Comparison of ENCODE assay signal across 8 mouse cellular contexts in genomic region chr3:98427600-98428448, GRCm38 (mm10). TPM values are rescaled to one million over a fixed set of nuclear protein-coding genes. Genes with fewer than 3 reads are reported as not detected.
DNase-seq lines count a peak whose midpoint lies in the region; ATAC-seq and TF ChIP-seq lines count a peak whose summit lies in the region.

No protein-coding gene starts in this region.

- DNase-seq in adrenal gland, adult 2 months = peak; percentile 93
- DNase-seq in gastrocnemius, postnatal 10 days = peak; percentile 76
- peak; percentile 90 for DNase-seq in intestine, embryonic 14.5 days (ENCODE audit: low spot score)
- peak; percentile 83 to 89 for DNase-seq in left cerebral cortex, postnatal 36 days (ENCODE audit: low spot score in 2 of 2)
- DNase-seq in midbrain, embryonic 10.5 days (ENCODE audit: low spot score) = peak; percentile 87
- no peak for DNase-seq in adipocyte (ENCODE audit: low spot score)

- peak overlapping the region; percentile 93 for H3K4me2 ChIP-seq in intestine, embryonic 14.5 days (ENCODE audit: low read length)

- peak overlapping the region; percentile 74 for H3K27ac ChIP-seq in cortical plate, adult 2 months (ENCODE audit: insufficient read depth, low read length)
- H3K27ac ChIP-seq in intestine, embryonic 14.5 days (ENCODE audit: low read depth) = no peak overlapping the region
- peak overlapping the region; percentile 69; the same call in 1 of the 2 replicates for H3K27ac ChIP-seq in midbrain, embryonic 10.5 days (replicated peaks)
- no peak overlapping the region for H3K27ac ChIP-seq in small intestine, adult 2 months (ENCODE audit: insufficient read depth, low read depth, low read length)

- TF ChIP-seq CTCF in cortical plate, adult 2 months (IDR thresholded peaks at IDR 0.05; ENCODE audit: extremely low read depth, insufficient read depth, low read length) = no peak
- TF ChIP-seq CTCF in small intestine, adult 2 months (IDR thresholded peaks at IDR 0.05; ENCODE audit: extremely low read depth, insufficient read length, insufficient replicate concordance, low read depth, low read length) = no peak

- H3K9me3 ChIP-seq in intestine, embryonic 14.5 days (ENCODE audit: control insufficient read depth, low read length) = no peaks in the 10 kb centered on the region
- no peaks in the 10 kb centered on the region for H3K9me3 ChIP-seq in midbrain, embryonic 10.5 days (replicated peaks)

- ATAC-seq in intestine, embryonic 14.5 days (replicated peaks; ENCODE audit: low FRiP score, low TSS enrichment, low read depth) = peak; percentile 90

- H3K36me3 ChIP-seq in intestine, embryonic 14.5 days (ENCODE audit: control insufficient read depth, insufficient read depth, low read length) = no peaks in the 10 kb centered on the region
- H3K36me3 ChIP-seq in midbrain, embryonic 10.5 days = peaks cover 6% of the 10 kb centered on the region
- no peaks in the 10 kb centered on the region for H3K36me3 ChIP-seq in small intestine, adult 2 months (ENCODE audit: control insufficient read depth, insufficient read depth, low read length)

- no peaks in the 10 kb centered on the region for H3K4me1 ChIP-seq in cortical plate, adult 2 months (ENCODE audit: control insufficient read depth, insufficient read depth, low read length)
- peaks cover 13% of the 10 kb centered on the region; the same call in 1 of the 2 replicates for H3K4me1 ChIP-seq in intestine, embryonic 14.5 days (replicated peaks; ENCODE audit: control insufficient read depth, insufficient read depth, low read length)
- peaks cover 29% of the 10 kb centered on the region for H3K4me1 ChIP-seq in midbrain, embryonic 10.5 days
- H3K4me1 ChIP-seq in small intestine, adult 2 months (ENCODE audit: control insufficient read depth, insufficient read depth, insufficient read length, low read length) = peaks cover 6% of the 10 kb centered on the region

- H3K9ac ChIP-seq in intestine, embryonic 14.5 days (ENCODE audit: low read length) = peak overlapping the region; percentile 50

- peaks cover 19% of the 10 kb centered on the region for H3K27me3 ChIP-seq in intestine, embryonic 14.5 days (replicated peaks; ENCODE audit: control insufficient read depth, insufficient read depth, low read length)
- H3K27me3 ChIP-seq in midbrain, embryonic 10.5 days (ENCODE audit: low read depth, poor library complexity, severe bottlenecking) = peaks cover 57% of the 10 kb centered on the region
- H3K27me3 ChIP-seq in small intestine, adult 2 months (ENCODE audit: control insufficient read depth, insufficient read depth, low read length) = peaks cover 16% of the 10 kb centered on the region

- TF ChIP-seq POLR2A in cortical plate, adult 2 months (IDR thresholded peaks at IDR 0.05; ENCODE audit: extremely low read depth, insufficient read depth, low read length) = peak; percentile 60; the same call in 1 of the 2 replicates
- TF ChIP-seq POLR2A in small intestine, adult 2 months (IDR thresholded peaks at IDR 0.05; ENCODE audit: low read depth, low read length) = no peak

- intact Hi-C loops in left cerebral cortex, postnatal 36 days (cut with DNase I) = no loop called here

- H3K4me3 ChIP-seq in cortical plate, adult 2 months (ENCODE audit: insufficient read depth, low read length) = peak overlapping the region; percentile 46
- peak overlapping the region; percentile 57 for H3K4me3 ChIP-seq in intestine, embryonic 14.5 days (ENCODE audit: low read depth, low read length)
- H3K4me3 ChIP-seq in midbrain, embryonic 10.5 days = peak overlapping the region; percentile 71
- peak overlapping the region; percentile 70 for H3K4me3 ChIP-seq in small intestine, adult 2 months (ENCODE audit: low read depth, low read length)

- WGBS in intestine, embryonic 14.5 days = under 1% methylated on average over 110 of the region's 110 CpGs
- WGBS in midbrain, embryonic 10.5 days = under 1% methylated on average over 109 of the region's 110 CpGs
- 1% methylated on average over 110 of the region's 110 CpGs for WGBS in small intestine, adult 2 months

RNA-seq across cellular contexts. Expression of gene Gm4450, which starts 29.1 kb away (rescaled TPM):
- total RNA-seq in adrenal gland, adult 2 months (2021) = not detected
- polyA plus RNA-seq in adrenal gland, adult 2 months (2012; rRNA removed) = not detected in 2 replicates
- not detected in 2 replicates for polyA plus RNA-seq in cortical plate, adult 2 months (2012; rRNA removed)
- total RNA-seq in gastrocnemius, postnatal 10 days (2021) = not detected
- not detected in 2 replicates for polyA plus RNA-seq in intestine, embryonic 14.5 days (2014; fragmentation: Nextera tagmentation; extraction: Ambion mirVana)
- total RNA-seq in left cerebral cortex, postnatal 36 days (2021) = not detected
- not detected in 2 replicates for polyA plus RNA-seq in midbrain, embryonic 10.5 days (2016; fragmentation: Nextera tagmentation; extraction: Ambion mirVana)
- not detected in 2 replicates for polyA plus RNA-seq in small intestine, adult 2 months (2012; rRNA removed)

RNA-seq across cellular contexts. Expression of gene Zfp697, which starts 45.6 kb away (rescaled TPM):
- 1 to 10 TPM; 3.3 to 7.8 TPM for total RNA-seq in adrenal gland, adult 2 months (2021)
- 4.3 and 5.0 TPM in 2 replicates for polyA plus RNA-seq in adrenal gland, adult 2 months (2012; rRNA removed)
- 20.6 and 21.1 TPM in 2 replicates for polyA plus RNA-seq in cortical plate, adult 2 months (2012; rRNA removed)
- total RNA-seq in gastrocnemius, postnatal 10 days (2021) = 1 to 10 TPM; 1.8 to 2.7 TPM
- 9.9 and 11.5 TPM in 2 replicates for polyA plus RNA-seq in intestine, embryonic 14.5 days (2014; fragmentation: Nextera tagmentation; extraction: Ambion mirVana)
- 10 to 100 TPM; 32.1 to 38.1 TPM for total RNA-seq in left cerebral cortex, postnatal 36 days (2021)
- polyA plus RNA-seq in midbrain, embryonic 10.5 days (2016; fragmentation: Nextera tagmentation; extraction: Ambion mirVana) = 6.8 and 8.3 TPM in 2 replicates
- 0.71 and 0.89 TPM in 2 replicates for polyA plus RNA-seq in small intestine, adult 2 months (2012; rRNA removed)

Comparison
In these comparisons a context has a peak if more than half of its experiments do, and no peak if none do; other contexts are left out.
1. H3K27ac ChIP-seq: peak in cortical plate, adult 2 months (single experiment) and midbrain, embryonic 10.5 days (single experiment); none in intestine, embryonic 14.5 days (single experiment) and small intestine, adult 2 months (single experiment).
2. Peak in every context shown above with its lines, with median percentiles within 50 percentile points of each other: H3K4me3 ChIP-seq.